Mouse (Mus musculus): ENCODE results near the gene Dhrs9. TPM values are rescaled to one million over a fixed set of nuclear protein-coding genes. Genes with fewer than 3 reads are reported as not detected.

Gene Dhrs9
- polyA plus RNA-seq, 1 experiment from 2014 or later = 2.0 TPM

GRCm38 (mm10) chr2:69445896-69446472, 65.7 kb downstream of the Dhrs9 start:
- H3K27ac ChIP-seq (ENCODE audit: low read length) = no peak overlapping the region
- no peaks in the 10 kb centered on the region for H3K36me3 ChIP-seq (ENCODE audit: control insufficient read depth, insufficient read depth, low read length)
- no peaks in the 10 kb centered on the region for H3K4me1 ChIP-seq (ENCODE audit: control insufficient read depth, insufficient read depth, low read length)
- WGBS = 40% methylated on average over 4 of the region's 4 CpGs
- H3K4me3 ChIP-seq (replicated peaks; ENCODE audit: low read length) = no peak overlapping the region
- no peaks in the 10 kb centered on the region for H3K27me3 ChIP-seq (ENCODE audit: control insufficient read depth, insufficient read depth, low read length)
- H3K9me3 ChIP-seq (replicated peaks; ENCODE audit: control insufficient read depth, low read length) = no peaks in the 10 kb centered on the region
- H3K4me2 ChIP-seq (ENCODE audit: low read depth, low read length) = no peak overlapping the region
- H3K9ac ChIP-seq (ENCODE audit: low read length) = no peak overlapping the region
- no peak for ATAC-seq (ENCODE audit: insufficient read depth, low FRiP score)

GRCm38 (mm10) chr2:69448581-69448980, 68.3 kb downstream of the Dhrs9 start:
- Histone ChIP-seq H3K36me3 (ENCODE audit: control insufficient read depth, insufficient read depth, low read length) (no peaks in the 10 kb centered on the region), H3K9ac (ENCODE audit: low read length) (no peak overlapping the region), H3K4me3 (replicated peaks; ENCODE audit: low read length) (no peak overlapping the region), H3K27me3 (ENCODE audit: control insufficient read depth, insufficient read depth, low read length) (no peaks in the 10 kb centered on the region), H3K9me3 (replicated peaks; ENCODE audit: control insufficient read depth, low read length) (no peaks in the 10 kb centered on the region), H3K4me1 (ENCODE audit: control insufficient read depth, insufficient read depth, low read length) (no peaks in the 10 kb centered on the region), H3K27ac (ENCODE audit: low read length) (no peak overlapping the region), H3K4me2 (ENCODE audit: low read depth, low read length) (no peak overlapping the region)
- WGBS = 77% methylated on average over 4 of the region's 4 CpGs
- no peak for ATAC-seq (ENCODE audit: insufficient read depth, low FRiP score)

GRCm38 (mm10) chr2:69451128-69451527, 70.9 kb downstream of the Dhrs9 start:
- Histone ChIP-seq H3K27ac (ENCODE audit: low read length) (no peak overlapping the region), H3K9me3 (replicated peaks; ENCODE audit: control insufficient read depth, low read length) (no peaks in the 10 kb centered on the region), H3K4me3 (replicated peaks; ENCODE audit: low read length) (no peak overlapping the region), H3K9ac (ENCODE audit: low read length) (no peak overlapping the region), H3K4me1 (ENCODE audit: control insufficient read depth, insufficient read depth, low read length) (no peaks in the 10 kb centered on the region), H3K36me3 (ENCODE audit: control insufficient read depth, insufficient read depth, low read length) (no peaks in the 10 kb centered on the region), H3K27me3 (ENCODE audit: control insufficient read depth, insufficient read depth, low read length) (no peaks in the 10 kb centered on the region), H3K4me2 (ENCODE audit: low read depth, low read length) (no peak overlapping the region)
- ATAC-seq (ENCODE audit: insufficient read depth, low FRiP score) = no peak
- 85% methylated on average over 5 of the region's 5 CpGs for WGBS

Other genes starting within 250 kb of the Dhrs9 start
- 12.3 and 12.8 TPM in 2 replicates for gene Nostrin, start 244.6 kb upstream of the Dhrs9 start, polyA plus RNA-seq (2015; fragmentation: Nextera tagmentation; extraction: Ambion mirVana)
- 139 and 142 TPM in 2 replicates for gene Spc25, start 174.3 kb upstream of the Dhrs9 start, polyA plus RNA-seq (2015; fragmentation: Nextera tagmentation; extraction: Ambion mirVana)
- 0.92 and 1.0 TPM in 2 replicates for gene G6pc2, start 169.4 kb upstream of the Dhrs9 start, polyA plus RNA-seq (2015; fragmentation: Nextera tagmentation; extraction: Ambion mirVana)
- 1.1 and 1.4 TPM in 2 replicates for gene Abcb11, start 37.8 kb upstream of the Dhrs9 start, polyA plus RNA-seq (2015; fragmentation: Nextera tagmentation; extraction: Ambion mirVana)
- 0.61 and 0.63 TPM in 2 replicates for gene Lrp2, start 205.6 kb downstream of the Dhrs9 start, polyA plus RNA-seq (2015; fragmentation: Nextera tagmentation; extraction: Ambion mirVana)